Mouse (Mus musculus): Measurements from ENCODE around the gene Gm3696.
"Not testable (repeated sequence)": the region's sequence is repeated elsewhere in the genome, so short reads cannot be mapped to it uniquely, and the experiment has no call there.

The Gm3696 gene

GRCm38 (mm10) chr14:7100521-7100920 lies at the start of gene Gm3696:
TSS of gene Gm3696 (minus strand) at chr14:7100621.
- DNase-seq (ENCODE audit: low read depth, low spot score), result not testable (repeated sequence)

DNA sequence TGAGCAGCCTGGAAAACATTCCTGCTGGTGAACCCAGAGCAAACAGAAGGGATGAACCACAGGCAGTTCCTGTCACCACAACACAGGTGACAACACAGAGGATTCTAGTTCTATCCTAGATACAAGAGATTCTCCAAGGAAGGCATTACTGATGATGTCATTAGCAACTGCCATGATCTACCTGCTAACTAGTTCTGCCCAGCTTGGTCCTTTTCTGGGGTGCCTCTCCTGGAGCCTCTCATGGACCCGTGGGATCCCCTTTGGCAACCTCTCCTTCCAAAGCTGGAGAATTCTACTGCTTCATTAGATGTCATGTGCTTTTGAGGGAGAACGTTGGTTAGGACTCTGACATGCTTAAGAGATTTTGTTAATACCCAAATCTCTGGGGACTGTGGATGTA lies 24.9 kb upstream of the Gm3696 start, which contains the start of gene Gm6676:
Gm6676 (minus strand) TSS at position 101 of the 400 bp plus-strand sequence.
- not testable (repeated sequence) for DNase-seq (ENCODE audit: low read depth, low spot score)

- DNase-seq (ENCODE audit: low read depth, low spot score), result not testable (repeated sequence)
These were observed 4.8 kb upstream of the Gm3696 start for GRCm38 (mm10) chr14:7105124-7105802.

- not testable (repeated sequence) for DNase-seq (ENCODE audit: low read depth, low spot score)
These were observed 55.6 kb downstream of the Gm3696 start, which contains the start of gene Gm3685 for GRCm38 (mm10) chr14:7044870-7045269. TSS of gene Gm3685 (minus strand) at chr14:7044970.
